Mouse (Mus musculus): ENCODE data around the gene Ddx17. TPM values are rescaled to one million over a fixed set of nuclear protein-coding genes. Genes with fewer than 3 reads are reported as not detected.

The Ddx17 gene
- polyA plus RNA-seq, 1 experiment from 2014 or later, result 39.3 TPM

DNA sequence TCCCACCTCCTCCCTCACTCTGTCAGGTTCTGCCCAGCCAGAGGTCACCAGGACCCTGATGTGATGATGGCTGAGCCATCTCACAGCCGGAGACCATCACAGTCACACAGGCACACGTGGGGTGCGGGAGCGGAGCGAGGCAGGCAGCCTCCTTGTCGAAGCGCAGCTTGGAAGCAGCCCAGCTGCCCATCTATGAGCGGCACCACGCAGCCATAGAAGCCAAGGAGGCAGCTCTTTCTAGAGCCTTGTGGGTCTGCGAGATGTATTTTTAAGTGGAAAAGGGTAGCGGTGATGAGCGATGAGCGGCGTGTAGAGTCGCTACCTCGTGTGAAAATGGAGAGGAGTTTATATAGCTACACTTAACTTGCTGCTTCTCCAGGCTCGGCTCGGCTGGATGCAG is 53.0 kb downstream of the Ddx17 start:
- no peak overlapping the region for H3K9ac ChIP-seq
- no peak for ATAC-seq
- H3K27me3 ChIP-seq (replicated peaks), result peaks cover 16% of the 10 kb centered on the region
- H3K27ac ChIP-seq, result no peak overlapping the region
- no peaks in the 10 kb centered on the region for H3K9me3 ChIP-seq
- no peaks in the 10 kb centered on the region for H3K36me3 ChIP-seq
- no peaks in the 10 kb centered on the region for H3K4me1 ChIP-seq (replicated peaks)
- no peak overlapping the region for H3K4me3 ChIP-seq (replicated peaks)
- 37% methylated on average over 18 of the region's 18 CpGs for WGBS
- H3K4me2 ChIP-seq (replicated peaks), result no peak overlapping the region

DNA sequence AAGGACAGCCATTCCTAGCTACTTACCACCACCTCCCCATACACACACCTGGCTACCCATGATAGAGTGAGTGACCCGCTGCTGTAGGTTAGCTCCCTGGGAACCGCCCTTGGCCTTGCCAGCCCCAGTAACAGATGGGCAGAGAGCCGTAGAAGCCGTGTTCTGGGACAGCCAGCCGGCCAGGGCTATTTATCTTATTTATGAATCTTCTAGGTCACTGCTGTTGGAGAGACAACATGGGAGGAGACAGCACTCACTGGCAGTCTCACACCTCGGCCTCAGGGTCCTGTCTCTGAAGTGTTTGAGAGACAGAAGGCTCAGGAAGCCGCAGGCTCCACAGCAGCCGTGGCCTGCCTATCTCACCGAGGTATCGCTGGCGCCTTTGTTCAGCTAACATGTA is 57.1 kb downstream of the Ddx17 start:
- H3K4me3 ChIP-seq (replicated peaks), result no peak overlapping the region
- no peak for ATAC-seq
- peaks cover 16% of the 10 kb centered on the region; the same call in 1 of the 2 replicates for H3K27me3 ChIP-seq (replicated peaks)
- H3K4me2 ChIP-seq (replicated peaks), result no peak overlapping the region
- WGBS, result 64% methylated on average over 11 of the region's 11 CpGs
- no peaks in the 10 kb centered on the region for H3K9me3 ChIP-seq
- no peak overlapping the region for H3K9ac ChIP-seq
- H3K4me1 ChIP-seq (replicated peaks), result no peaks in the 10 kb centered on the region
- H3K36me3 ChIP-seq, result no peaks in the 10 kb centered on the region
- no peak overlapping the region for H3K27ac ChIP-seq

DNA sequence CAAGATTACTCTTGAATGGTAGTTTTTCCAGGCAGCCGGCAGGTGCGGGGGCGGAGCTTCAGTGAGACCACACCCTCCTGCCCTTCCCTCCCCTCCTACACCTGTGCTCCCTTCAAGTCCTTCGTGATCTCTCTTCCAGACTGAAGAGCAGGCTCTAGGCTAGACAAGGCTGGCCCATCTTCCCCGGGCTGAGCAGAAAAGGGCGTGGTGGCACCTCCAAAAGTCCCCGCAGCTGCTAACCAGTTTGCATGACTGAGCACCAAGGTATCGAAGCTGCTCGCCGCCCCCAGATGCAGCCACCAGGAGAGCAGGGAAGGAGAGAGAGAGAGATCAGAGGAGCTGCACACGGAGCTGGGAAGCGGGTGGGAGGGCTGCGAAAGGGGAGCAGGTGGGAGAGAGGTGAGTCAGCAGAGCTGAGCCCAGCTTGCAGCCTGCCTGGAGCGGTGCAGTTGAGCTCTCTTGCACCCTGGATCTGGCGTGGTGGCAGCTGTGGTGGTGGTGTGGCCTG is 65.3 kb downstream of the Ddx17 start:
- peak; percentile 72 for ATAC-seq

More for the DNA sequence above, 65.3 kb downstream of the Ddx17 start:
- 10% methylated on average over 15 of the region's 15 CpGs for WGBS
- Histone ChIP-seq H3K4me3 (replicated peaks) (no peak overlapping the region), H3K4me2 (replicated peaks) (peak overlapping the region; percentile 38), H3K27ac (no peak overlapping the region), H3K9me3 (no peaks in the 10 kb centered on the region), H3K27me3 (replicated peaks) (0 out of 2 replicates have a peak, but pooled peaks cover 2% of the 10 kb centered on the region), H3K36me3 (no peaks in the 10 kb centered on the region), H3K9ac (no peak overlapping the region), H3K4me1 (replicated peaks) (no peaks in the 10 kb centered on the region)

Other genes starting within 250 kb of the Ddx17 start
- 20.2 and 21.6 TPM in 2 replicates for gene Pla2g6, start 218.4 kb downstream of the Ddx17 start, polyA plus RNA-seq (2015; fragmentation: Nextera tagmentation; extraction: Ambion mirVana)
- 5.8 and 7.9 TPM in 2 replicates for gene Maff, start 200.1 kb downstream of the Ddx17 start, polyA plus RNA-seq (2015; fragmentation: Nextera tagmentation; extraction: Ambion mirVana)
- 49.4 and 51.0 TPM in 2 replicates for gene Tmem184b, start 143.2 kb downstream of the Ddx17 start, polyA plus RNA-seq (2015; fragmentation: Nextera tagmentation; extraction: Ambion mirVana)
- gene Csnk1e, start 91.2 kb downstream of the Ddx17 start, polyA plus RNA-seq (2015; fragmentation: Nextera tagmentation; extraction: Ambion mirVana), result 59.1 and 61.8 TPM in 2 replicates
- not detected in 2 replicates for gene Kcnj4, start 41.5 kb downstream of the Ddx17 start, polyA plus RNA-seq (2015; fragmentation: Nextera tagmentation; extraction: Ambion mirVana)
- gene Kdelr3, start 30.3 kb downstream of the Ddx17 start, polyA plus RNA-seq (2015; fragmentation: Nextera tagmentation; extraction: Ambion mirVana), result 71.6 and 78.7 TPM in 2 replicates
- 1.3 and 1.8 TPM in 2 replicates for gene Dmc1, start 58.4 kb upstream of the Ddx17 start, polyA plus RNA-seq (2015; fragmentation: Nextera tagmentation; extraction: Ambion mirVana)
- gene Fam227a, start 112.2 kb upstream of the Ddx17 start, polyA plus RNA-seq (2015; fragmentation: Nextera tagmentation; extraction: Ambion mirVana), result 0.74 and 0.90 TPM in 2 replicates
- 37.6 and 39.0 TPM in 2 replicates for gene Cby1, start 112.5 kb upstream of the Ddx17 start, polyA plus RNA-seq (2015; fragmentation: Nextera tagmentation; extraction: Ambion mirVana)
- gene Tomm22, start 124.1 kb upstream of the Ddx17 start, polyA plus RNA-seq (2015; fragmentation: Nextera tagmentation; extraction: Ambion mirVana), result 261 and 272 TPM in 2 replicates
- gene Josd1, start 141.2 kb upstream of the Ddx17 start, polyA plus RNA-seq (2015; fragmentation: Nextera tagmentation; extraction: Ambion mirVana), result 18.7 and 19.4 TPM in 2 replicates
- 27.4 and 29.9 TPM in 2 replicates for gene Gtpbp1, start 144.1 kb upstream of the Ddx17 start, polyA plus RNA-seq (2015; fragmentation: Nextera tagmentation; extraction: Ambion mirVana)
- gene Sun2, start 195.8 kb upstream of the Ddx17 start, polyA plus RNA-seq (2015; fragmentation: Nextera tagmentation; extraction: Ambion mirVana), result 3.4 and 4.5 TPM in 2 replicates
- gene Dnal4, start 231.1 kb upstream of the Ddx17 start, polyA plus RNA-seq (2015; fragmentation: Nextera tagmentation; extraction: Ambion mirVana), result 42.6 and 44.5 TPM in 2 replicates

Data from intestine, embryonic 15.5 days (tissue).